Mouse (Mus musculus) monocyte, adult 5-6 weeks (primary cell): ENCODE data around the gene Ddx25. TPM values are rescaled to one million over a fixed set of nuclear protein-coding genes. Genes with fewer than 3 reads are reported as not detected.

Experiments used
- ATAC-seq: fragments of 153-309, 156-312 bp; replicated peaks from 2 replicates; pipeline ENCODE4 v1.8.0; 2017; ENCODE audit warnings: mild to moderate bottlenecking; ENCODE audit not compliant: low TSS enrichment, insufficient number of reproducible peaks, severe bottlenecking, poor library complexity, low FRiP score
- total RNA-seq: library from RNA; stranded (forward); fragments of 200-1000, 200-491, 200-594 nt; gene quantifications from 3 replicates; pipeline ENCODE4 v1.2.3, GENCODE M21; 2017

Ddx25 gene
- total RNA-seq, 1 experiment from 2014 or later: 0.57 TPM

DNA sequence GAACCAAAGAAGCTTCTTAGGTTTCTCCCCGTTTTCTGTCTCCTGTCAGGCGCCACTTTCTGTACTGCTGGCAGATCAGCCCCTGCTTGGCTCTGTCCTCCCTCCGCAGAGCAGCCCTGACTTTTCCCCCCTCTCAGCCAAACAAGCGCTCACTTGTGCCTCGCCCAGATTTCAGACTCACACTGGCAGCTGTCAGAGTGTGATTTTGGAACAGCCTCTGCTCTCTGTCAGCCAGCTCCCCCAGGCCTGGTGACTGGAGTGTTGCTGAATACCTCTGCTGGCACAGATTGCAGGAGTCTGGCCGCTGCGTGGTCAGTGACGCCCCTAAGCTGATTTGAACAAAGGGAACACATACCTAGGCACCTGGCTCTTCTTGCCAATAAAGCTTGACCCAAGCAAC, 50.1 kb downstream of the Ddx25 start:
- no peak for ATAC-seq

DNA sequence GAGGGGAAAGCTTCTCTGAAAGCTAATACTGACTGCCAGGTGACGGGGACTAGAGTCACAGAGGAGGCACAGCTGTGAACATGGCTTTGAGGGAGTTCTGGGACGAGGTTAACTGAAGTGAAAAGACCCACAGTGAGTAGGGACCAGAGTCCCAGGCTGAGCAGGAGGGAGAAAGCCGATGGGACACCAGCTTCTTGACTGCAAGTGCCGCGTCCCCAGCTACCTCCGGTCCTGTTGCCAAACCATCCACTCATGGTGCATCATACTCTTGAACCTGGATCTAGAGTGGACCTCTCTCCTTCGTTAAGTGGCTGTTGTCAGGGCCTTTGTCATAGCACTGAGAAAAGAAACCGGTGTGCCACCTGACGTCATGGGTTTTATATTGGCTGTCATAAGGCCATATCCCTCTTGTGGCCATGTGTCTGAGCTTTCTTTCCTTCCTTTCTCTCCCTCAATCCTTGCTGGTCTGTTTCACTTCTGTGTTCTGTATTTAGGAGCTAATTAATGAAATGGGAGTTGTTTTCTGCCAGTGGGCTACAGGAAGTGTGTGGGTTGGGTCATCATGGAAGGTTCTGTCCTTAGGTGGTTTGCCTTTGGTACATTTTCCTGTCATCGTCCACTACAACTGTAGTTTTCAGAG, 55.8 kb downstream of the Ddx25 start:
- ATAC-seq: no peak

DNA sequence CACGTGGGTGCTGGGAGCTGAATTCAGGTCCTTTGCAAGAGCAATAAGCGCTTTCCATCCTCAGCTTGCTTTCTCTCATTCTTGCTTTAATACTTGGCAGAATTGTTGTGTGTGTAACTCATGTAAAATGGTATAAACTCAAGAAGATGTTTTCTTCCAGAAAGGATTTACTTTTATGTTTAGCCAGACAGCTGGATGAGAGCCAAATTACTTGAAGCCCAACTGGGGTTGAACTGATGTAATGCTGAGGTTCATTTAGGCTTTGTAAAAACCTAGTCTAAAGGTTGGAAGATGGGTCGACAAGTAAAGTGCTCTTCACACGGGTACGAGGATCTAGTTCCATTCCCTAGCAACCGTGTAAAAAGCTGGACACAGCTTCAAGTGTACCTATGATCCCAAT, 58.4 kb downstream of the Ddx25 start:
- no peak for ATAC-seq

DNA sequence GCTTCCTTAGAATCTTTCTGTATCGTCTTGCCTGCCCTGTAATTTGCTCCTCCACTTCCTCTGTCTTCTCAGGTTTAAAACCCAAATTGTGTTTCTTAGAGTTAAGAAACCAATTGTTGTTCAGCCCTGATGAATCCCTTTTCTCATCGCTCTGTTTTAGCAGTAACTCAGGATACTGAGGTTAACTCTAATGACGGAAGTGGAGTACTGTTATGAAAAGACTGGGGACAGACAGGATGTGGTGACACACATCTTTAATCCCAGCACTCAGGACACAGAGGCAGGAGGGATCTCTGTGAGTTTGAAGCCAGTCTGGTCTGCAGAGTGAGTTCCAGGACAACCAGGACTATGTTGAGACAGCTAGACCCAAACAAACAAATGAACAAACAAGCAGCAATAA, 62.9 kb downstream of the Ddx25 start:
- ATAC-seq: no peak

DNA sequence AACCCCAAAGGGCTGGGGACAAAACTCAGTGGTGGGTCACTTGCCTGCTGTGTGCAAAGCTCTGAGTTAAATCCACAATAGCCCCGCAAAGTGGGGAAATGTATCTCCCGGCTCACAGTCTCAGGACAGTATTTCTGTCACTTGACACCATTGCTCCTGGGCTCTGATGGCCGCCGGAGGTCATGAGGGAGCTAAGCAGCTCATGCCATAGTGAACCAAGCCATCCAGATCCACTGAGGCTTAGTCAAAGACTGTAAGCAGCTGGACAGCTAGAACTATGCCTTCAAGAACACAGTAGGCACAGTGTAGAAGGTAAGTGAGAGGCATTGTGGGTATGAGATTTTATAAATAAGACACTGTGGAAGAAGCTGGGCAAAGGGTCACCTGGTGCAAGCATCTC, 63.4 kb downstream of the Ddx25 start:
- no peak for ATAC-seq

DNA sequence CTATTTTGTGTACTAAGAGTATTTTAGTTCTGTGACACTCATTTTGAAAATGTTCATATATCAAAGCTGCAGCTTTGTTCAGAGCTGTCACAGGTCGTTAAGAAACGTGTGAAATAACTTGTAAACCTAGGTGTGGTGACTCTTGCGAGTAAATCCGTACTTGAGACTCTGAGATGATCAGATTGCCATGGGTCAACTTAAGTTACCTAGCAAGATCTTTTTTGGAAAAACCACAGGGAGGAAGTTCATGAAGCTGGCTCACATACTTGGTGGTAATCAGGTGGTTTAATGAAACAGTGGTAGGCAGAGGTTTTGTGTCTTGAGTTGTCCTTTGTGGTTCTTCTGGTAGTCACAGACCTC, 64.6 kb downstream of the Ddx25 start:
- ATAC-seq: no peak

DNA sequence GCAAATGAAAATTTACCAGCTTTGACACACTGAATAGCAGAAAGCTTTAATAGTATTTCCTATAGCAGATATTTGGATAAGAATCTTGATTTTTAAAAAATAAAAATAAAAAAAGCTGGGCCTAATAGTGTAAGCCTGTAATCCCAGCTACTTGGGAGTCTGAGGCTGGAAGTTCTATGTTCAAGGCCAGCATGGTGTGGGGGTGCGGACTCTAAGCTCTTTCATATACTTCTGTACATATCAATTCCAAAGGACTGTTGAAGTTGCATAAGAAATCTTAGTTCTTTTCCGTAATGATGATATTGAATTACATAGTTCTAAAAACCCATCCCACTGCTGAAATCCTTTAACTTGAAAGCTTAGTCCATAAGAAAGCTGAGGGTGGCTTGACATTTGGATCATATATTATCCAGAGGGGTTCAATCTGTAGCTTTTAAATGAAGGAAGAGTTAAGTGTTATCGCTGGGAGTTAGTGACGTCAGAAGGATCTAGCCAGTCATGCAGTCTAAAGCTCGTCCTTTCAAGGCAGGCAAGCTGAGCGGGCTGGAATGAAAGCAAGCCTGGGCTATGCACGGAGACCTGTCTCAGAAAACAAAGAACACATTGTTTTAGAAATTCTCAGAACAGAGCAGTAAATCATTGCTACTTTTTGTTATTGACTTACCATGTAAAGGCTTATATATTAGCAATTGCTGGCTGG, 65.1 kb downstream of the Ddx25 start:
- ATAC-seq: no peak

DNA sequence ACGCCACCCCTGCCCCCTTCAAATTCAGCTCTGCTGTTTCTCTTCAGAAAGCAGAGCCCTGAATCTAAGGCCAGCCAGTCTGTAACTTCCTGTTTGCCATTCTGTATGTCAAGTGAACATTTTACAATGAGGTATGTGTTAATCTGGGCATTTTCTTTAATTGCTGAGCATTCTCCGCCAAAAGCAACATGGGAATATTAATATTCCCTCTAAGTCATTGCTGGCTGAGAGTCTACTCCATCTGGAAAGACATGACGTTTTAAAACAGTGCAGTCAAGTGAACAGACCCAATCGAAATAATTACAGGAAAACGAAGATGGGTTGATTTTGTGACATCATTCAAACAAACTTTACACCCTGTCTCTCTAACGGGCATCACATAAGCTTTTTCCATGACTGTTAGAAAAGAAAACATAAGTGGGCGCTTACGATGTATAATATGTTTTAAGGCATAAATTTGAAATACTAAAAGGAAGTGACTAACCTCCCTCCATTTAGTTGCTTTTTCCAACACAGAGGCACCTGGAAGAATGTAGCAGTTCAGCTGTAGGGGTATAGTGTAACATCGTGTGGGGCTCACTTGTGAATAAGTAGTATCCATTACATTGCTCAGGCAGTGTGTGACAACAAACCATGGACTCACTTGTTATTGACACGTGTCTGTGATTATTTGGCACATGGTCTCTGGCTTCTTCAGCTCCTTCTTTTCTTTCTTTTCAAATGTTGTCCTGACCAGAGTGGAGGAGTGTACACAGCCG, 67.0 kb downstream of the Ddx25 start:
- ATAC-seq: no peak

DNA sequence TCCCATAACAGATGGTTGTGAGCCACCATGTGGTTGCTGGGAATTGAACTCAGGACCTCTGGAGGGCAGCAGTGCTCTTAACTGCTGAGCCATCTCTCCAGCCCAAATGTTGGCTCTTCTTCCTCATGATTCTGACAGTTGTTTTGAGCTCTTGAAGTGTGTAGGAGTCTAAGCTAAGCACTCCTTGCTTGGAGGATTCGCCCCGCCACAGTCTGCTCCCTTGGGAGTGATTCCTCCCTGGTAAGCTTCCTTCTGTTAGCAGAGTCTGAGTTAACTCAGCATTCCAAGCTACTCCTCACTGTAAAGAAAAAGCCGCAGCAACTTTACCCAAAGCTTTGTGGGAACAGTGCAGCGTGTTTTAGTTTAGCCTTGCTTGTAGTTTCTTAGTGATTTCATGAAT, 69.8 kb downstream of the Ddx25 start:
- ATAC-seq: no peak

Other genes starting within 250 kb of the Ddx25 start
- 0.19 to 0.68 TPM in 2 of 3 replicates, not detected in the other for gene Cdon, start 137.4 kb downstream of the Ddx25 start, total RNA-seq
- gene Gm1113, start 40.3 kb downstream of the Ddx25 start, total RNA-seq: not detected in 3 replicates
- 17.2 to 30.8 TPM (median 30.7 TPM) in 3 replicates for gene Pus3, start 67 bp upstream of the Ddx25 start, total RNA-seq
- not detected in 3 replicates for gene Pate2, start 11.8 kb upstream of the Ddx25 start, total RNA-seq
- 8.4 to 10.2 TPM (median 9.8 TPM) in 3 replicates for gene Hyls1, start 11.9 kb upstream of the Ddx25 start, total RNA-seq
- not detected in 3 replicates for gene Pate4, start 53.4 kb upstream of the Ddx25 start, total RNA-seq
- gene Pate3, start 89.7 kb upstream of the Ddx25 start, total RNA-seq: not detected in 3 replicates
- not detected in 3 replicates for gene Pate1, start 128.9 kb upstream of the Ddx25 start, total RNA-seq
- not detected in 3 replicates for gene Gm17677, start 182.5 kb upstream of the Ddx25 start, total RNA-seq
- not detected in 3 replicates for gene Gm17727, start 219.6 kb upstream of the Ddx25 start, total RNA-seq
- not detected in 3 replicates for gene Gm27235, start 231.6 kb upstream of the Ddx25 start, total RNA-seq
- gene D730048I06Rik, start 231.6 kb upstream of the Ddx25 start, total RNA-seq: not detected in 3 replicates